Mouse (Mus musculus): ENCODE data around the gene Arl6ip1. TPM values are rescaled to one million over a fixed set of nuclear protein-coding genes. Genes with fewer than 3 reads are reported as not detected.

Gene Arl6ip1
- total RNA-seq, 2 experiments from 2014 or later: 18.1 to 19.1 TPM

Other genes with a start within 250 kb of the Arl6ip1 start
- 100 to 1,000 TPM; 566 to 601 TPM for gene Rps15a, start 13.5 kb downstream of the Arl6ip1 start, total RNA-seq (2021)
- 10 to 100 TPM; 22.0 to 26.6 TPM for gene Smg1, start 114.0 kb upstream of the Arl6ip1 start, total RNA-seq (2021)